Mouse (Mus musculus): Measurements from ENCODE around the gene Tmem44.

The Tmem44 gene

GRCm38 (mm10) chr16:30552621-30553338 lies 2.1 kb upstream of the Tmem44 start:
- DNase-seq (ENCODE audit: low spot score in 2 of 2), result peak in 1 of 2 experiments; percentile 22

- peak; percentile 48 to 67 for DNase-seq (ENCODE audit: low spot score in 2 of 2)
Observed at GRCm38 (mm10) chr16:30549966-30550747, 485 bp downstream of the Tmem44 start.

GRCm38 (mm10) chr16:30549516-30549915 lies 1.1 kb downstream of the Tmem44 start:
- DNase-seq (ENCODE audit: low spot score in 2 of 2), result no peak

GRCm38 (mm10) chr16:30548291-30548690 lies 2.4 kb downstream of the Tmem44 start:
- DNase-seq (ENCODE audit: low spot score in 2 of 2), result no peak

GRCm38 (mm10) chr16:30544693-30545092 lies 5.9 kb downstream of the Tmem44 start:
- DNase-seq (ENCODE audit: low spot score in 2 of 2), result no peak

- DNase-seq (ENCODE audit: low spot score in 2 of 2), result no peak
Observed at GRCm38 (mm10) chr16:30543386-30543785, 7.3 kb downstream of the Tmem44 start.

- DNase-seq (ENCODE audit: low spot score in 2 of 2), result no peak
Observed at GRCm38 (mm10) chr16:30542826-30543225, 7.8 kb downstream of the Tmem44 start.

- DNase-seq (ENCODE audit: low spot score in 2 of 2), result no peak
Observed at GRCm38 (mm10) chr16:30540107-30541001, 10.3 kb downstream of the Tmem44 start.

GRCm38 (mm10) chr16:30539433-30539832 lies 11.2 kb downstream of the Tmem44 start:
- DNase-seq (ENCODE audit: low spot score in 2 of 2), result peak in 1 of 2 experiments; percentile 40

GRCm38 (mm10) chr16:30535075-30535474 lies 15.6 kb downstream of the Tmem44 start:
- no peak for DNase-seq (ENCODE audit: low spot score in 2 of 2)

- no peak for DNase-seq (ENCODE audit: low spot score in 2 of 2)
Observed at GRCm38 (mm10) chr16:30533592-30533991, 17.1 kb downstream of the Tmem44 start.

GRCm38 (mm10) chr16:30532929-30533328 lies 17.7 kb downstream of the Tmem44 start:
- no peak for DNase-seq (ENCODE audit: low spot score in 2 of 2)

GRCm38 (mm10) chr16:30531761-30532406 lies 18.8 kb downstream of the Tmem44 start:
- DNase-seq (ENCODE audit: low spot score in 2 of 2), result peak in 1 of 2 experiments; percentile 36

- no peak for DNase-seq (ENCODE audit: low spot score in 2 of 2)
Observed at GRCm38 (mm10) chr16:30530815-30531214, 19.8 kb downstream of the Tmem44 start.

- no peak for DNase-seq (ENCODE audit: low spot score in 2 of 2)
Observed at GRCm38 (mm10) chr16:30528386-30528785, 22.3 kb downstream of the Tmem44 start.

- DNase-seq (ENCODE audit: low spot score in 2 of 2), result no peak
Observed at GRCm38 (mm10) chr16:30527889-30528288, 22.8 kb downstream of the Tmem44 start.

- no peak for DNase-seq (ENCODE audit: low spot score in 2 of 2)
Observed at GRCm38 (mm10) chr16:30525756-30526155, 24.9 kb downstream of the Tmem44 start.

- no peak for DNase-seq (ENCODE audit: low spot score in 2 of 2)
Observed at GRCm38 (mm10) chr16:30524481-30524880, 26.2 kb downstream of the Tmem44 start.

GRCm38 (mm10) chr16:30522253-30522940 lies 28.2 kb downstream of the Tmem44 start:
- no peak for DNase-seq (ENCODE audit: low spot score in 2 of 2)

GRCm38 (mm10) chr16:30521147-30521546 lies 29.5 kb downstream of the Tmem44 start:
- no peak for DNase-seq (ENCODE audit: low spot score in 2 of 2)

GRCm38 (mm10) chr16:30520361-30520823 lies 30.2 kb downstream of the Tmem44 start:
- DNase-seq (ENCODE audit: low spot score in 2 of 2), result peak; percentile 60 to 72

Measured in spleen, postnatal 14 days (tissue).